Mouse (Mus musculus) G1E (cell line): ENCODE data around the gene Wfikkn1.

Experiments
- CTCF ChIP-seq: IDR thresholded peaks from 2 replicates; pipeline ENCODE4 v1.5.1; 2012; ENCODE audit warnings: low read depth, low read length, inconsistent platforms, mixed read lengths
- GATA1 ChIP-seq: IDR thresholded peaks from 2 replicates; pipeline ENCODE4 v1.6.1; 2012; ENCODE audit warnings: borderline replicate concordance, low read length, inconsistent platforms, mixed read lengths
- GATA2 ChIP-seq: IDR thresholded peaks from 2 replicates; pipeline ENCODE4 v1.6.1; 2012; ENCODE audit warnings: low read depth, low read length, inconsistent platforms, borderline replicate concordance
- POLR2AphosphoS5 ChIP-seq: IDR thresholded peaks from 2 replicates; pipeline ENCODE4 v1.6.1; 2012; ENCODE audit warnings: low read depth, low read length, inconsistent platforms; ENCODE audit not compliant: insufficient replicate concordance
- TAL1 ChIP-seq: conservative IDR thresholded peaks from 2 replicates; pipeline ENCODE4 v1.6.1; 2012; ENCODE audit warnings: low read depth, low read length, inconsistent platforms, mixed read lengths

DNA sequence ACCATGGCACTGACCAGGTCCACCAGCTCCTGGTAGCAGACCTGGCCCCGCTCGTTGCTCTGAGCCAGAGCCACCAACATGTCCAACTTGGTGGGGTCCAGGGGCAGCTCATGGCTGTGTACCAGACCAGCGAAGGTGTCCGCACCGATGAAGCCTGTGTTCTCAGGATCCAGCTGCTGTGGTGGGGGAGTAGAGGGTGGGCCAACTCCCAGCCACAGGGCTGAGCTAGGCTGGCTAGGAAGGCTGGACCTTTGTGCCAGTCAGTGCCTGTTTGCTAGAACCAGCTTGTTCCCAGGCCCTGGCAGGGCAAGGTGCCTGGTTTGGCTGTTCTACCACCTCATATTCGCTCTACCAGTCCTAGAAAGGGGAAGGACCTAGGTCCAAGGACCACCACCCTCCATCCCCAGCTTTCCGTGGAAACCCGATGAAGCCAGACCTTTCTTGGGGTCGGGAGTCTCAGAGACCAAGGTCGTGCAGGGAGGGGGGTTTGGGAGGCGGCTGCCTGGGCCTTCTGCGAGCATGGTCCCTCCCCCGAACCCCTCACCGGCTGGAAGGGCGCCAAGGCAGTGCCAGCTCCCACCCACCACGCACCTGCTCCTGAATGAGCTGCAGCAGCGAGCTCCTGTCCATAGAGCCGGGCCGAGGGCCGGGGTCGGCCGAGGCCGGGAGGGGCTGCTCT lies 44.1 kb downstream of the Wfikkn1 start:
- TF ChIP-seq CTCF (no peak), POLR2AphosphoS5 (no peak), TAL1 (no peak), GATA2 (no peak), GATA1 (no peak)
